Mouse (Mus musculus): Measurements from ENCODE around the gene Snx1.

Snx1 gene

DNA sequence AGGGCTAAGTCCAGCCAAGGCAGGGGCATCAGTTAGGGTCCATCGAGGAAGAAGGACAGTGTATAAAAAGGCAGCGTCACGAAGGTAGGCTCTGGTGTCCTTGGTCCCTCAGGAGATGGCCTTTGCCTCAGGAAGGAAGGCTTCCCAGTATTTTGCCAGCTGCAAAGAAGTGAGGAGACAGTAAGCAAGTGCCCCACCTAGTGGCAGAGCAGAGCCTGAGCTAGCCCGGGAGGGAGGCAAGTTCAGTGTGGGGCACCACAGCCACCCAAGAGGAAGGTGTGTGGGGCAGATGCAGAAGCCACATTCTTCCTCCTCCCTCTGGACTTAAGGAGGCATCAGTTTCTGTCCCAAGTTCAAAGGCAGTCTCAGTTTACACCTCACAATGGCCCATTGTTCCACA is 38.0 kb downstream of the Snx1 start:
- no peak for DNase-seq (ENCODE audit: low read depth)

DNA sequence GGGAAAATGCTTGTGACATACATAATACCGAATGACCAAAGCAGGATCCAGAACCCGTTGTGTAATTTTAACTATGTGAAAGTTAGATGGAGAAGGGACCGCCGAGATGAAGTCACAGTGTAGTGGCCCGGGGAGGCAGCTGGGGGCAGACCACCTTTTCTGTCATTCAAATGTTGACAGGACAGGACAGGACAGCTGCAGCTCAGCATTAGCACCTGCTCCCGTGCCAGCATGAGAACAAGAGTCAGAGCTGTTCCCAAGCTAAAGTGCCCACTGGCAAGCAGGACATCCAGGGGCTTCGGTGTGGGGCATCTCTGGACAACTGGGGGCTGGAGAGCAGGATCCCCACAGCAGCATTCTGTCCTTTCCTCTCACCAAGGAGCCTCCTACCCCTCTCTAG is 39.3 kb downstream of the Snx1 start:
- DNase-seq (ENCODE audit: low read depth) = no peak

- no peak for DNase-seq (ENCODE audit: low read depth)
Observed at GRCm38 (mm10) chr9:66084171-66084570, 42.2 kb downstream of the Snx1 start.

DNA sequence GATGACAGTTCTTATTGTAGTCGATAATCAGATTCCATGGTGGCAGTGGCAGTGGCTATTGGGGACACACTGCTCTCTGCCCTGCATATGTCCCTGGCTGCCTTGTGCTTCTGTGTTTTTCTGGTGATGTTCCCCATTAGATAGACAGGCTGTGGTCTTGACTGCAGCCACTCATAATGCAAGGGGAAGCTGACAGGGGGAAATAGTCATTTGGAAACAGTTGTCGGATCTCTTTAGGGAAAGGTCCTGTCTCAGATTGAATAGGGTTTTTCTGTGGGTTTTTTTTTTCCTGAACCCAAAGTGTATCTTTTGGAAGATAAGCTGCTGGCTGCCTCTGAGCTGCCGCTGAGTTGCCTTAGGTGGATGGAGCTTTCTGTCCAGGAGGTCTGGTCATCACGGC is 44.4 kb downstream of the Snx1 start:
- no peak for DNase-seq (ENCODE audit: low read depth)

GRCm38 (mm10) chr9:66080804-66081459 is 45.5 kb downstream of the Snx1 start:
- DNase-seq (ENCODE audit: low read depth) = no peak

GRCm38 (mm10) chr9:66078493-66078892 is 47.9 kb downstream of the Snx1 start:
- DNase-seq (ENCODE audit: low read depth) = peak; percentile 86

- no peak for DNase-seq (ENCODE audit: low read depth)
Observed at GRCm38 (mm10) chr9:66078072-66078471, 48.3 kb downstream of the Snx1 start.

GRCm38 (mm10) chr9:66072754-66073153 is 53.6 kb downstream of the Snx1 start:
- no peak for DNase-seq (ENCODE audit: low read depth)

- DNase-seq (ENCODE audit: low read depth) = no peak
Observed at GRCm38 (mm10) chr9:66070151-66070550, 56.2 kb downstream of the Snx1 start.

GRCm38 (mm10) chr9:66069583-66069982 is 56.8 kb downstream of the Snx1 start, which contains the start of gene Snx22:
Gene Snx22, minus strand, starts transcription at chr9:66069719.
- no peak for DNase-seq (ENCODE audit: low read depth)

DNA sequence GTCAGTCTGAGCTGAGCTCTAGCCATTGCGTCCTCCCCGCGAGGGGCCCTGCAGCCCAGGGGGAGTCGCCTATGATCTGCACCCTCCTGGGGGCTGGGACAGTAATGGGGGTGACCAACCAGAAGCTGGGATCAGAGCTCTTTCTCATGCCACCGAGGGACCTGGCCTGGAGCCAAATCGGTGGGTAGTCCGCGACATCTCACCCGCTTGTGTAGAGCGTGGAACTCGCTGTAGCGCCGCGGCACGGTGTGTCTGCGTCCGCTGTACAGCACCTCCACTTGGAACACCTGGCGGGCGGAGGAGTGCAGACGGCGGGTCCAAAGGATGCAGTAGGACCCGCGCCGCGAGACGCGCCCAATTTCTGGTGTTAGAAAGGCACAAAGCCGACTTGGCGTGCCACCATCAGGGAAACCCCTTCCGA is 57.4 kb downstream of the Snx1 start:
- no peak for DNase-seq (ENCODE audit: low read depth)

GRCm38 (mm10) chr9:66068056-66068455 is 58.3 kb downstream of the Snx1 start:
- DNase-seq (ENCODE audit: low read depth) = no peak

- DNase-seq (ENCODE audit: low read depth) = no peak
Observed at GRCm38 (mm10) chr9:66067542-66067941, 58.8 kb downstream of the Snx1 start.

DNA sequence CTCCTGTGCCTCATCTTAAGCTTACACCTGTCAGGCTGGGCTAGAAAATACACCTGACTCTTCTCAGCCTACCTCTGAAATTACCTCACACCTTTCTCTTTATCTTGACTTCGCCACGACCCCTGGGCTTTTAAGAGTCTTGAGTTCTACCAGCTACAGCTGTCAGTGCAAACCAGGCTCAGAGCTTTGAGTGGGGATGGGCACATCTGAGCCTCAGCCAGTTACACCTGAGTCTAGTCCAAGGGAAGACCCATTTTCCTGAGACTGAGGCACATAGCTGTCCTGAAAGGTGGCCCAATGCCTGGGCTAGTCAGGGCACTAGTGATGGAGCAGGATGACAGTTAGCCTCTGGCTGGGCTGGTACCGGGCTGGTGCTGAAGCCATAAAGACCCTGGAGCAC is 59.6 kb downstream of the Snx1 start:
- DNase-seq (ENCODE audit: low read depth) = no peak

DNA sequence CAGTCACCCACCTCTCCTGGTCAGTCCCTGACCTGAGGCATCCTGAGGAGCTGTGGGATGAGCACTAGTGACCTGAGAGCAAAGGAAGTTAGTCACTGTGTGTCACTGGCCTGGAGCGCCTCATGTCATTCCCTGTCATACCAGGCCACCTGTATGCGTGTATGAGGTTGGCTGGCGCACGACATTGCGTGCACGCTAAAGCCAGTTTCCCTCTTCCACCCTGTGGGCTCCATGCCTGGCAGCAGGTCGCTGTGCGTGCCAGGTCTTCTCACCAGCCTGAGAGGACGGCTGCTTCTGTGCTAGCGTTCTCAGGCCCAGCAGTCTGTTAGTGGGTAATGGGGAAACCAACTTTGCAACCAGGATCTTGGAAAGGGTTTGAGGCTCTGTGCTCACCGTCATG is 62.1 kb downstream of the Snx1 start:
- no peak for DNase-seq (ENCODE audit: low read depth)

DNA sequence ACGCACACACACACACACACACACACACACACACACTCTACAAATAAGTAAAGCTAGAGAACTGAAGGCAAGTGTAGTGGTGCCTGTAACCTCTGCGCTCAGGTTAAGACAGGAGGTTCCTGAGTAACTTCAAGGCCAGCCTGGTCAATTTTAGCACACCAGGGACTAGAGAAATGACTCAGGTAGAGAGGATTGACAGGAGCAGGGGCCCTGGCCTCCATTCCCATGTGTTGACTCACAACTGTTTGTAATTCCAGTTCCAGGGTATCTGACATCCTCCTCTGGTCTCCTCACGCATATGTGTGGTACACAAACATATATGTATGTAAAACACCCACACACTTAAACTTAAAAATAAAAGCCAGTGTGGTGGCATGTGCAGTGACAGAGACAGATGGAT is 62.9 kb downstream of the Snx1 start:
- no peak for DNase-seq (ENCODE audit: low read depth)

DNA sequence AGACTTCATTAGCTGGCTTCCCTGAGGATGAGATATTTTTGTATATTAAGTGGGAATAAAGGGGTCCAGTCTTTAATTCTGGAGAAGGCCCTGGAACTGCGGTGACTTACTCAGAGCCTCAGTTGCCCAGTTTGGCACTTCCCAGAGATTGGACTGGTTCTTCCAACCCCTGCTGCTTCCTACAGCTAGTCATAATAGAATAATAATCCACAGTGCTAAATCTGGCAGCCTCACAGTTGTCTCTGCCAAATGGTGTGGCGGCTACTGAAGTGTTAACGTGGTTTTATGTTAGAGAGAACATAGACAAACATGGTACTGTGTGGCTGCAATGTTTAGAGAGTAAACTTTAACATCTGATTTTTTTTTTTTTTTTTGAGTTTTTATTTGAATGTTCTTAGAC is 64.7 kb downstream of the Snx1 start:
- no peak for DNase-seq (ENCODE audit: low read depth)

GRCm38 (mm10) chr9:66060986-66061385 is 65.4 kb downstream of the Snx1 start:
- no peak for DNase-seq (ENCODE audit: low read depth)

DNA sequence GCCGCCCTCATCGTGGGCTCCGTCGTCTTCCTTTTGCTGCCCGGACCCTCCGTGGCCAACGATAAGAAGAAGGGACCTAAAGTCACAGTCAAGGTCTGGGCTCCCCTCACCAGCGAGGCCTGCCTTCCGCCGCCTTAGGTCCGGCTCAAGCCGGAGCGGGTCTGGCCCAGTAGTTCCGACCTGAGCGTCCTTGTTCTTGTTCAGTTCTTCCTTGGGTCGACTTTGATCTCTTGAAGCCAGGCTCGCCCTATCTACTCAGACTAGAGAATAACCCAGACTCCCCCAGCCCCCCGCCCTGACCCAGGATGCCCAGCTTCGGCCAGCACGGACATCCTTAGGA is 66.1 kb downstream of the Snx1 start:
- no peak for DNase-seq (ENCODE audit: low read depth)

DNA sequence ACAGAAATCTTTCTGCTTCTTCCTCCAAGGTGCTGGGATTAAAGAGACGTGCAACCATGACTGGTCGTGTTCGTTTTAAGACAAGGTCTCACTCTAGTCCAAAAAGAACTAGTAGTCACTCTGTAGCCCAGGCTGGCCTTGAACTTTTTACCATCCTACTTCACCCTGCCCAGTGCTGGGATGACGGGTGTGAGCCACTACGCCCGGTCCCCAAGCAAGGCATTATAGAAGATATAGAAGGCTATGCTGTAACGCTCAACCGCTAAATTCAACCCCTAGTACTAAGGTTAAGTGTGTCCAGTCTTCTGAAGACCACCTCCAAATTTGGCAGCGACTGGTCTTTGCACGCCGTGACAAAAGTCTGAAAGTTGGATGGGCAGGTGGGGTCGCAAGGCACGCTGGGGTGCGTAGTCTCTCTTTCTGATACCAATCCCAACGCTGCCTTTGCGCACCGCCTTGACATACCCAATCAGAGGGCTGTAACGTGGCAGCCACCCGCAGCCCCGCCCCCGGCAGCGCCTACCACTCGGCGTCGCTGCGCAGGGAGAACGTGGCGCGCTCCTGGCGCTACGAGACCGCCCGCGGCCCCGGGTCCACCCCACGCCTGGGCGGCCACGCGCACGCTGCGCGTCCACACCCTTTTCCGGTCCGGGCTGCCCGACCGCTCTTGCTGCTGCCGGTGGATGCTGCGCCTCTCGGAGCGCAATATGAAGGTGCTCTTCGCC is 66.6 kb downstream of the Snx1 start, which contains the start of gene Ppib:
Ppib (plus strand) TSS at position 640 of the 725 bp plus-strand sequence.
- peak; percentile 94 for DNase-seq (ENCODE audit: low read depth)

DNA sequence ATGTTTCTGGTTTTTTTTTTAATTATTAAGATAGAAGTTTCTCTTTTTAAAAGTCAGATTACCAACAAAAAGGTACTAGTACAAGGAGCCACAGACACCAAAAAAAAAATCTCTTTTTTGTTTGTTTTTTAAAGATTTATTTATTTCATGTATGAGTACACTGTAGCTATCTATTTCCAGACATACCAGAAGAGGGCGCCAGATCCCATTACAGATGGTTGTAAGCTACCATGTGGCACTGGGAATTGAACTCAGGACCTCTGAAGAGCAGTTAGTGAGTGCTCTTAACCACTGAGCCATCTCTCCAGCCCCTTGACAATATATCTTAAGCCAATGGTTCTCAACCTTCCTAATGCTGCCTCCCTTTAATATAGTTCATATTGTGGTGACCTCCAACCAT is 72.8 kb downstream of the Snx1 start:
- DNase-seq (ENCODE audit: low read depth) = no peak

GRCm38 (mm10) chr9:66052731-66053130 is 73.7 kb downstream of the Snx1 start:
- no peak for DNase-seq (ENCODE audit: low read depth)

- DNase-seq (ENCODE audit: low read depth) = no peak
Observed at GRCm38 (mm10) chr9:66051493-66051892, 74.9 kb downstream of the Snx1 start.
